Mouse (Mus musculus): ENCODE measurements around the gene Rfx8.

DNA sequence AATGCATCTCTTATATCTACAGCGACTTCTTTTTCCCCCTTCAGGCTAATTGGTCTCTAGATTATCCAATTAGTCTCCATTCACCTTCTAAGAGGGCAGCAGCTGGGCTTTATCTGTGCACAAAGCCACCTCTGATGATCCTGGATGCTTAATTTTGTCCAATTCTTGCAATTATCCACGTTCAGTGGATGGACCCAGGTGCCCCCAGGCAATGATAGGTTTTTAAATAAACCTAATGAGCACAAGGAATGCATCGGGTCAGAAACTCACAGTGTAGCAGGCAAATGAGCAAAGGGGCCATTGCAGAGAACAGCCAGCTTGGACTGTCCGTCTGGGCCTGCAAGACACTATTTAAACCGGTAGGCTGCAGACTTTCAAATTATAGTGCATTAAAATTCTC lies 10.1 kb upstream of the Rfx8 start:
- TF ChIP-seq CTCF (IDR thresholded peaks at IDR 0.05; ENCODE audit: borderline replicate concordance, insufficient read depth, low read length) (no peak), POLR2A (IDR thresholded peaks at IDR 0.05; ENCODE audit: low read depth, low read length) (no peak)
